Mouse (Mus musculus): ENCODE results near the gene Htr2b. TPM values are rescaled to one million over a fixed set of nuclear protein-coding genes. Genes with fewer than 3 reads are reported as not detected.

Htr2b gene
- polyA plus RNA-seq, 1 experiment from 2014 or later = 0.57 TPM

DNA sequence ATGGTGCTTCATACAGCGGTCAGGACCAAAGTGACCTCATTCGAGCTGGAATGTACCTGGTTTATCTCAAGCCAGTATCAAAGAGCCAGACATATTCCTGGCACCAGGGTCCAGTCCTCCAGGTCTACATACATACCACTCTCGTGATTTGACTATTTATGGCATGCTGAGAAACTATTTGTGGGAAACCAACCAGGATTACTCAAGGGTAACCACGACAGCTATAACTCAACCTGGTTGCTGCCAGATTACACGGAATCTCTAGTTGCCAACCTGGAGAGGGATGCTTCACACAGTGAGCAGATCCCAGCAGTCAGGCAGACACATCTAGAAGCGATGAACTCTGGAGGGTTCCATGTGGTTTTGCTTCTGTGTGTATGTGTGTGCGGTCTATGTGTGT lies 39.6 kb upstream of the Htr2b start:
- Histone ChIP-seq H3K36me3 (ENCODE audit: control insufficient read depth, insufficient read depth, low read length) (no peaks in the 10 kb centered on the region), H3K27ac (ENCODE audit: low read depth, low read length) (no peak overlapping the region), H3K9me3 (replicated peaks; ENCODE audit: control insufficient read depth, low read length) (no peaks in the 10 kb centered on the region), H3K4me1 (ENCODE audit: control insufficient read depth, insufficient read depth, low read length) (peaks cover 2% of the 10 kb centered on the region; the same call in 1 of the 2 replicates), H3K4me2 (no peak overlapping the region), H3K4me3 (ENCODE audit: low read depth, low read length) (no peak overlapping the region), H3K27me3 (ENCODE audit: control insufficient read depth, insufficient read depth, low read length) (no peaks in the 10 kb centered on the region), H3K9ac (ENCODE audit: low read depth, low read length) (no peak overlapping the region)
- ATAC-seq (replicated peaks; ENCODE audit: insufficient number of reproducible peaks, low FRiP score, low TSS enrichment) = no peak
- WGBS (ENCODE audit: insufficient replicate concordance) = 67% methylated on average over 7 of the region's 7 CpGs

DNA sequence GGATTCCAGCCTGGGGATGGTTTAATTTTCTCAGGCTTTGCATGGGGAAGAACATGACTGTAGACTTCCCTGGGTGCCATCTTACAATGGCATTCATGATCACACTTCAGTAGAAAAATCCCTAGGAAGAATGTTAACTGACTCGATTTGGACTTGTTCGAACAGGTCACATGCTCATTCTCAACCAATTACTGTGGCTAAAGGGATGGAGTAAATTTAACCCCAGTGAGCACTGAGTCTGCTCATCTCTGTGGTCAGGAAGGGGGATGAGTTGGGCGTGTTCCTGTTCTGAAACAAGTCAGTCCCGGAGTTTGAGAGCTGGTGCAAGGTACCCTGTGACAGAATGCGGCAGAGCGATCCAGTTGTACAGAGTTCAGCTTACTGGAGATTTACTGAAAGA lies 39.2 kb upstream of the Htr2b start:
- no peak overlapping the region for H3K27ac ChIP-seq (ENCODE audit: low read depth, low read length)
- no peak overlapping the region for H3K4me2 ChIP-seq
- WGBS (ENCODE audit: insufficient replicate concordance) = 78% methylated on average over 6 of the region's 6 CpGs
- no peaks in the 10 kb centered on the region for H3K36me3 ChIP-seq (ENCODE audit: control insufficient read depth, insufficient read depth, low read length)
- peaks cover 2% of the 10 kb centered on the region; the same call in 1 of the 2 replicates for H3K4me1 ChIP-seq (ENCODE audit: control insufficient read depth, insufficient read depth, low read length)
- no peak overlapping the region for H3K9ac ChIP-seq (ENCODE audit: low read depth, low read length)
- no peak for ATAC-seq (replicated peaks; ENCODE audit: insufficient number of reproducible peaks, low FRiP score, low TSS enrichment)
- no peaks in the 10 kb centered on the region for H3K9me3 ChIP-seq (replicated peaks; ENCODE audit: control insufficient read depth, low read length)
- H3K27me3 ChIP-seq (ENCODE audit: control insufficient read depth, insufficient read depth, low read length) = no peaks in the 10 kb centered on the region
- no peak overlapping the region for H3K4me3 ChIP-seq (ENCODE audit: low read depth, low read length)

DNA sequence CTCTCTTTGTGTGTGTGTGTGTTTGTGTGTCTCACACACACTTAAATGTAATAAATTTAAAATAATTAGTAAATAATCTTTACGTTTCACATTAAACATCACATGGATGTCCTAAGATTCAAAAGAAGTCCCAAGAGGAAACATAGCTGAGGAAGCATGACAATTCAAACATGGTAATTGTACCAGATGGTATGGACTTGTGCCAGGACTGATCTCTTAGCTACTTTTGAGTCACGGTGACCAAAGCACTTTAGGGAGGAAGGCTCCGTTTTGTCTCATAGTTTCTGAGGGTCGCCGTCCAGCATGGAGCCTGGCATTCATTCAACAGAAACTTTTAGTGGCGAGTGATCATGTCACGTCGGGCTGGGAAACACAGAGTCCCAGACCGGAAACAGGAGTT lies 36.4 kb upstream of the Htr2b start:
- no peak overlapping the region for H3K9ac ChIP-seq (ENCODE audit: low read depth, low read length)
- 79% methylated on average over 9 of the region's 9 CpGs for WGBS (ENCODE audit: insufficient replicate concordance)

DNA sequence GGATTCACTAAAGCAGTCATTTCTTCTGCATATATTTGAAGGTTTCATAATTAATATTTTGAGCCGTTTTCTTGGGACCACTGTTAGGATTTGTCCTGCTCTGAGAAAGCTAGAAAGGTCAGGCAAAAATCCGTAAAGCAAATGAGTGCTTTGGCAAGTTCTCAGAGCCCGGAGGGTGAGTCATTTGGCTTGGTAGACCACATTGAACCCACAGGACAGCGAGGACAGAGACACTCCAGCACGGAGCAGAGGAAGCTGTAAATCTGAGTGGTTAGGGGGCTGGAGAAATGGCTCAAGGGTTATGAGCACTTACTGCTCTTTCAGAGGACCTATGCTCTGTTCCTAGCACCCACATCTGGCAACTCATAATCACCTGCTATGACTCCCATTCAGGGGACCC lies 35.8 kb upstream of the Htr2b start:
- no peak overlapping the region for H3K4me2 ChIP-seq
- H3K27me3 ChIP-seq (ENCODE audit: control insufficient read depth, insufficient read depth, low read length) = no peaks in the 10 kb centered on the region
- H3K9ac ChIP-seq (ENCODE audit: low read depth, low read length) = no peak overlapping the region
- 69% methylated on average over 5 of the region's 5 CpGs for WGBS (ENCODE audit: insufficient replicate concordance)
- no peaks in the 10 kb centered on the region for H3K9me3 ChIP-seq (replicated peaks; ENCODE audit: control insufficient read depth, low read length)
- H3K36me3 ChIP-seq (ENCODE audit: control insufficient read depth, insufficient read depth, low read length) = no peaks in the 10 kb centered on the region
- H3K4me1 ChIP-seq (ENCODE audit: control insufficient read depth, insufficient read depth, low read length) = 0 out of 2 replicates have a peak, but pooled peaks cover 2% of the 10 kb centered on the region
- ATAC-seq (replicated peaks; ENCODE audit: insufficient number of reproducible peaks, low FRiP score, low TSS enrichment) = no peak
- no peak overlapping the region for H3K27ac ChIP-seq (ENCODE audit: low read depth, low read length)
- H3K4me3 ChIP-seq (ENCODE audit: low read depth, low read length) = no peak overlapping the region

More for the DNA sequence above, 36.4 kb upstream of the Htr2b start:
- Histone ChIP-seq H3K4me2 (no peak overlapping the region), H3K27ac (ENCODE audit: low read depth, low read length) (no peak overlapping the region), H3K9me3 (replicated peaks; ENCODE audit: control insufficient read depth, low read length) (no peaks in the 10 kb centered on the region), H3K4me1 (ENCODE audit: control insufficient read depth, insufficient read depth, low read length) (0 out of 2 replicates have a peak, but pooled peaks cover 2% of the 10 kb centered on the region), H3K36me3 (ENCODE audit: control insufficient read depth, insufficient read depth, low read length) (no peaks in the 10 kb centered on the region), H3K27me3 (ENCODE audit: control insufficient read depth, insufficient read depth, low read length) (no peaks in the 10 kb centered on the region), H3K4me3 (ENCODE audit: low read depth, low read length) (no peak overlapping the region)
- no peak for ATAC-seq (replicated peaks; ENCODE audit: insufficient number of reproducible peaks, low FRiP score, low TSS enrichment)

DNA sequence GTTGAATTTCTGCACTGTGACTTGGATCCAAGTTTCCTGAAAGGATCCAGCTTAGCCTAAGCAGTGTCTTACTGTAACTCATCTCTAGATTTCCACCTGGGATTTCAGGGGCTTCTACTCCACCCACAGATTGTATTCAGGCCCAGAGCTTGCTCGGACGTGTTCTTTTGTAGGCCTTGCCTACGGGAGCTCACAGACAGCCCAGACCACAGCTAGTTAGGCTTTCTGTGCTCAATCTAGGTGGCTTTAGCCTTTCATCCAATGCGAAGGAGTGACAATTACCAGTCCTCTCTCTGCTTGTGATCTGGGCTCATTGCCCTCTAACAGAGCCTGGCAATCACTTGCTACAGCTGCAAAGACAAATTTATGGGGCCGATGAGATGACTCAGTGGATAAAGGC lies 34.5 kb upstream of the Htr2b start:
- H3K27ac ChIP-seq (ENCODE audit: low read depth, low read length) = no peak overlapping the region
- H3K9ac ChIP-seq (ENCODE audit: low read depth, low read length) = no peak overlapping the region
- no peaks in the 10 kb centered on the region for H3K9me3 ChIP-seq (replicated peaks; ENCODE audit: control insufficient read depth, low read length)
- H3K36me3 ChIP-seq (ENCODE audit: control insufficient read depth, insufficient read depth, low read length) = no peaks in the 10 kb centered on the region; the same call in 1 of the 2 replicates
- H3K4me2 ChIP-seq = no peak overlapping the region
- WGBS (ENCODE audit: insufficient replicate concordance) = 81% methylated on average over 5 of the region's 5 CpGs
- 0 out of 2 replicates have a peak, but pooled peaks cover 2% of the 10 kb centered on the region for H3K4me1 ChIP-seq (ENCODE audit: control insufficient read depth, insufficient read depth, low read length)
- H3K27me3 ChIP-seq (ENCODE audit: control insufficient read depth, insufficient read depth, low read length) = no peaks in the 10 kb centered on the region
- no peak overlapping the region for H3K4me3 ChIP-seq (ENCODE audit: low read depth, low read length)
- no peak for ATAC-seq (replicated peaks; ENCODE audit: insufficient number of reproducible peaks, low FRiP score, low TSS enrichment)

DNA sequence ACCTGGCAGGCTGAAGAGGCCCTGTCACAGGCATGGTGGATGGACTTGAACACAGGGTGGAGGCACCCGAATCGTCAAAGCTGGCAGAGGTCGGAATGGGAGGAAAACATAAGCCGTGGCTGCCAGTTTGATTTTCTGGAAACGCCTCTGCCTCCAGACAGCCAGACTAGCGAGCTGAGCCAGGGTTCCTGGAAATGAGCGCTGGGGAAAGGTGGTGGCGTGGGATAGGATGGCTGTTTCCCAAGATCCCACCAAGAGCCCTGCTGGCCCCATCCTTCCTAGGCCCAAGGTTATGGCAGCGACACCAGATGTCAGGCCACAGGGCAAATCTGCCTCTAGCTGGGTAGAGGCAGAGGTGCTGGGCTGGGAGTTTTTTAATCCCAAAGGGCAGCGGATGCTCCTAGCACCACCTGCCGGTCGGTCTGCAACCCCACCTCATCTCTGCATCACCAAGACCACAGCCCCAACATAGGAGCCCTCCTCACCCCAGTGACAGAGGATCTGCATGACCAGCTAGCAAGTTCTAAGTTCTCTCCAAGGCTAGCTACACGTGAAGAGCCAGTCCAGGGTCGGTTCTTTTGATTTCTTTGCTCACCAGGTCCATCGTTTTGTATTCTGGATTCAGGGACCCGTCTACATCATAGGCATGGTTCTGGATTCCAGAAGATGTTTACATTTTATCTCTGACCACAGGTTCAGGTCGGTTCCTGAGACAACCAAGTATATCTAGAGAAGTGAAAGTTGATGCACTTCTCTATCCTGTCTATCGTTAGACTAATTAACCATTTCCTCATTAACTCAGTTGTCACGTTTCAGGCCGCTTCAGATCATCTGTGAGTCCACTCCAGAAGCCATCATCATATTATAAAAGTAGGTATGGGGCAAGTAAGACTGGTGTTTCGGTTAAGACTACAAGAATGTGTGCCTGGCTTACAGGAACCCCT lies 32.5 kb upstream of the Htr2b start:
- Histone ChIP-seq H3K36me3 (ENCODE audit: control insufficient read depth, insufficient read depth, low read length) (no peaks in the 10 kb centered on the region; the same call in 1 of the 2 replicates), H3K9me3 (replicated peaks; ENCODE audit: control insufficient read depth, low read length) (no peaks in the 10 kb centered on the region), H3K9ac (ENCODE audit: low read depth, low read length) (no peak overlapping the region), H3K4me2 (no peak overlapping the region), H3K4me3 (ENCODE audit: low read depth, low read length) (no peak overlapping the region), H3K27me3 (ENCODE audit: control insufficient read depth, insufficient read depth, low read length) (no peaks in the 10 kb centered on the region), H3K27ac (ENCODE audit: low read depth, low read length) (no peak overlapping the region), H3K4me1 (ENCODE audit: control insufficient read depth, insufficient read depth, low read length) (no peaks in the 10 kb centered on the region)
- 75% methylated on average over 21 of the region's 21 CpGs for WGBS (ENCODE audit: insufficient replicate concordance)
- no peak for ATAC-seq (replicated peaks; ENCODE audit: insufficient number of reproducible peaks, low FRiP score, low TSS enrichment)

DNA sequence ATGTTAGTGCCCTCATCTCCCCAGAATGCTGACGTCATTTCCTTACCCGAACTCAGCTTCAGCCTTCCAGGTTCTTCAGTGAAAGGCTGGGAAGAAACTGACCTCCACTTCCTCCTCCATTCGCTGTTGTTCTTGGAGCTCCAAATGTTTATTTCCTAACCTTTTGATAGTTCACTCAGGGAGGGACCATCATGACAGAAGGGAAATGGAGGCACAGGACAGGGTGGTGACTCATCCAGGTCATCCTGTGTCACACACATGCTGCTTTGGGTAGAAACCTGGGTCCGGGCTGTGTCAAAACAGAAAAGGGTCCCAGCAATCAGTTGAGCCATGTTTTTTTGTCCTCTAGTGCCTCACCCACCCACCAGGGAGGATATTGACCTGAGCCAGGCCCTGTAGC lies 31.4 kb upstream of the Htr2b start:
- H3K9me3 ChIP-seq (replicated peaks; ENCODE audit: control insufficient read depth, low read length) = no peaks in the 10 kb centered on the region
- no peaks in the 10 kb centered on the region for H3K4me1 ChIP-seq (ENCODE audit: control insufficient read depth, insufficient read depth, low read length)
- WGBS (ENCODE audit: insufficient replicate concordance) = 64% methylated on average over 4 of the region's 4 CpGs
- H3K27me3 ChIP-seq (ENCODE audit: control insufficient read depth, insufficient read depth, low read length) = no peaks in the 10 kb centered on the region
- no peak overlapping the region for H3K9ac ChIP-seq (ENCODE audit: low read depth, low read length)
- peaks cover 4% of the 10 kb centered on the region; the same call in 1 of the 2 replicates for H3K36me3 ChIP-seq (ENCODE audit: control insufficient read depth, insufficient read depth, low read length)
- H3K4me2 ChIP-seq = no peak overlapping the region
- no peak overlapping the region for H3K27ac ChIP-seq (ENCODE audit: low read depth, low read length)
- no peak overlapping the region for H3K4me3 ChIP-seq (ENCODE audit: low read depth, low read length)
- peak; percentile 42; the same call in 1 of the 2 replicates for ATAC-seq (replicated peaks; ENCODE audit: insufficient number of reproducible peaks, low FRiP score, low TSS enrichment)

DNA sequence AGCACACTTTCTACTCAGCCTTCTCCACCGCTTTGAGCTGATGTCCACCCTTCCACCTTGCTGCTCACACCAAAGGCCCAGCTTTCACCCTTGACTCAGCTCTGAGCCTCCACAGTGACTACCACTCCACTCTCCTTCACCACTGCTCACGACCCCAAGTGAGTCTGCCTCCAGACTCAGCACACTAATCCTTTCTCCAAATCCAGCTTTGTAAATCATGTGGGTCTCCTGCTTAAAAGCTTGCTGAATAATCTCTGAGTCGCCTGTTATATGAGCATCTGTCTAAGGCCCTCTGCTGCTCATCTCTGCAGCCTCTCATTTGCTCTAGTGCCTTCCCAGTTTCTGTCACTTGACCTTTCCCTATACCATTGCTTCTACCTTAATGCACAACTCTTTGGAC lies 29.3 kb upstream of the Htr2b start:
- WGBS (ENCODE audit: insufficient replicate concordance) = 89% methylated on average over 3 of the region's 3 CpGs
- H3K27ac ChIP-seq (ENCODE audit: low read depth, low read length) = no peak overlapping the region
- no peaks in the 10 kb centered on the region for H3K9me3 ChIP-seq (replicated peaks; ENCODE audit: control insufficient read depth, low read length)
- H3K4me1 ChIP-seq (ENCODE audit: control insufficient read depth, insufficient read depth, low read length) = no peaks in the 10 kb centered on the region
- no peak overlapping the region for H3K4me3 ChIP-seq (ENCODE audit: low read depth, low read length)
- ATAC-seq (replicated peaks; ENCODE audit: insufficient number of reproducible peaks, low FRiP score, low TSS enrichment) = no peak
- H3K36me3 ChIP-seq (ENCODE audit: control insufficient read depth, insufficient read depth, low read length) = peaks cover 7% of the 10 kb centered on the region
- no peak overlapping the region for H3K9ac ChIP-seq (ENCODE audit: low read depth, low read length)
- no peaks in the 10 kb centered on the region for H3K27me3 ChIP-seq (ENCODE audit: control insufficient read depth, insufficient read depth, low read length)
- H3K4me2 ChIP-seq = no peak overlapping the region
